Mouse (Mus musculus) T-helper 17 cell (primary cell): ENCODE measurements around the gene Grb2.

ENCODE experiments used
- in situ Hi-C, 2 experiments: fragments of 300-600 bp; cut with MboI, MseI; formaldehyde crosslinking; loops; 1 replicate in 1 of 2; 2 replicates in 1 of 2; pipeline ENCODE4 v1.15.1; 2025; ENCODE audit warnings: high pct_unique_total_duplicates in 2 of 2

Grb2 gene

GRCm38 (mm10) chr11:115708209-115708876, at the start of gene Grb2:
Grb2 (minus strand) TSS chr11:115708597.
- in situ Hi-C loops, result no loop called here

DNA sequence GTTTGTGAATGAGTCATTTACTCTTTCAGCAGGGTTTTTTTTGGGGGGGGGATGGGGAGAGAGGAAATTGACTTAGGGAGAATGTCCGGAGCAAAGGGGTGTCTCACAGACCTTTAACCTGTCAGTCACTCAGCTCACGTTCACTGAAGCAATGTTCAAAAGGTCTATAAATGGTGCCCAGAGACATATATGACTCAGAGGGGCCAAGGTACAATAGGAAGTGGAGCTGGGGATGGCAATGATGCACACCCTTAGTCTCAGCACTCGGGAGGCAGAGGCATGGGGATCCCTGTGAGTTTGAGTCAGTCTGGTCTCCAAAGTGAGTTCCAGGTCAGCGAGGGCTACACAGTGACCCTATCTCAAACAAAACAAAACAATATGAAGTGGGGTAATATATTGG, 45.1 kb upstream of the Grb2 start:
- in situ Hi-C loops, result no loop called here

DNA sequence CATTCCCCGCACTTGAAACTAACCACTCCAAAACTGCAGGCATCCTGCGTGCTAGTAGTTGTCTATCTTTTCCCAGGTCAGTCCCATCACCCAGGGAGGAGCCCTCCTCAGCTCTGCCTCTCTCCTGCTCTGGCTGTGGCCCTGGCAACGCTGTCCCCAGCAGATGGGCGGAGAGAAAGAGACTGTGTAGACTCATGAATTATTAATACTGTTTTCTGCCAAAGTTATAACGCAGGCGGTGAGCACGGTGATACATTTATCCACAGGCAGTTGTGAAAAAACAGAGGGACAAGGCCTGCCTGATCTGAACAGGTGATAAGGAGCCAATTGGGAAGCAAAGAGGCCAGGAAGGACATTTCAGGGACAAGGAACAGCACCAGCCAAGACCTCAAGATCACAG, 44.3 kb upstream of the Grb2 start:
- in situ Hi-C loops, result no loop called here

DNA sequence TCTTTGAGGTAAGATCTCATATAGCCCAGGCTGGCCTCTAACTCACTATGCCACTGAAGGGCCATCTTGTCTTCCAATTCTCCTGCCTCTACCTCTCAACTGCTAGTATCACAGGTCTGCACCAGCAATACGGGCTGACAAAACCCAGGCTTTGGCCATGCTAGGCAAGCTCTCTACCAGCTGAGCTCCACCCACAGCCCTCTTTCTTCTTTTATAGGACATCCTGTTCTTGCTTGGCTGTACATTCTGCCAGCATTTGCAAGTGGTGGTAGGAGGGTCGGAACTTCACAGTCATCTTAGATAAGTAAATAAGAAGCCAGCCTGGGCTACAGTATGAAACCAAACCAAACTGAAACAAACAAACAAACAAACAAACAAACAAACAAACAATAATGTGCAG, 43.3 kb upstream of the Grb2 start:
- in situ Hi-C loops, result no loop called here

DNA sequence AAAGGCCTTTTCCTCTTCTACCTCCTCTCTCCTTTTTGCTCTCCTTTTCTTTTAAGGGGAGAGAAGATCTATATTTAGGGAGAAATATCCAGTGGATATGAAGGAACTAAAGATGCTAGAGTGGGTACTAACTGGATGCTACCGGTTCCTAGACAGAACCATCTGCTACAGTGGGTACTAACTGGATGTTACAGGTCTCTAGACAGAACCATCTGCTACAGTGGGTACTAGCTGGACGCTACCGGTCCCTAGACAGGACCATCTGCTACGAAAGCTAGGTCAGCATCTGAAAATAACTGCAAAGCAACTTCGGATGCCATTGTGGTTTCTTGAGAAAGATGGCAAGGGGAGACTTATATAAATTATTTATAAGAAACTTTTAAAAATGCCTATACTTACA, 41.4 kb upstream of the Grb2 start:
- in situ Hi-C loops, result no loop called here

- in situ Hi-C loops, result no loop called here
These were observed 39.0 kb upstream of the Grb2 start for GRCm38 (mm10) chr11:115747351-115747750.

DNA sequence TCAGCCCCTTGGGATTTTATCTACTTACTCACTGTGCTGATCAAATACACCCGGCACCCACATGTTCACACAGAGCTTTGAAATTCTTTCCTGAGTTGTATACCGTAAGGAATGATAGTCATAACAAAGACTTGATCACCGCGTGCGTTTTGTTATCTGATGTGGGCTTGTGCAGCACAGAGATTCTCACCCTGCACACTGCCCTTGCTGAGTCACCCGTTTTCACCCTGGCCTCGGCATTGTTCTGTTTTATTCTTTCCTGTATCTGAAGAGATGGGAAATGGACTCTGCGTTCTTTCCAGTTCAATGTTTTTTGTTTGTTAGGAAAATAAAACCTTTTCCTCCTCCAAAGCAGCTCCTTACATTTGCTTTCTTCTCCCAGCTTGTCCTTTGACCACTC, 38.4 kb upstream of the Grb2 start:
- in situ Hi-C loops, result no loop called here

GRCm38 (mm10) chr11:115746109-115746508, 37.7 kb upstream of the Grb2 start:
- in situ Hi-C loops, result no loop called here

DNA sequence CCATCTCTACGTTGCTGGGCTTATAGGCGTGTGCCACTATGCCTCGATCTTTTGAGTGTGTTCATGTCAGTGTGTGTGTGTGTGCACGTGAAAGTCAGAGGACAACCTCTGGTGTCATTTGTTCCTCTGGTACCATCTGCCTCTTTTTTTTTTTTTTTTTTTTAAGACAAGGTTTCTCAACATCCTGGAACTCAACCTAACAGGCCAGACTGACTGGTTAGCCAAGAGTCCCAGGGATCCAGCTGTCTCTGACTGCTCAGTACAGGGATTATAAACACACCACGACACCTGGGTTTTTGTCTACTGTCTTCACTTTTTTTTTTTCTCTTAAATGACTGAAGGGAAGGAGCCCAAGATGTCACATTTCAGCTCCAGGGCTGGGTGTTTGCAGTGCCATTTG, 36.0 kb upstream of the Grb2 start:
- in situ Hi-C loops, result no loop called here

DNA sequence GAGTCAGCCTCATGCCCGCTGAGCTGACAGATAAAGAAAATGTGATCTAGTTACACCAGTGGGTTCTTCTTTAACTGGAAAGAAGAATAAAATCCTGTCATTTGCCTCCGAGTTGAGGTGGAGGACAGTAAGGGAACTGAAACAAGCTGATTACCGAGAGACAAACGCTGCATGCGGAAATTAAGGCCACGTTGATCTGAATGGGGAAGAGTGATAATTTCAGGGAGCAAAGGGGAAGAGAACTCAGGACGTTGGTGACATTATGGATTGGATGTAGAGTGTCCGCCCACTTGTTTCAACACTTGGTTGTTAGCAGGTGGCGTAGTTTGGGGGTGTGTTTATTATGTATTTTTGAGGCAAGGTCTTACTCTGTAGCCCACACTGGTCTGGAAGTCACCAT, 34.5 kb upstream of the Grb2 start:
- in situ Hi-C loops, result no loop called here

GRCm38 (mm10) chr11:115741070-115741469, 32.7 kb upstream of the Grb2 start:
- in situ Hi-C loops, result no loop called here

DNA sequence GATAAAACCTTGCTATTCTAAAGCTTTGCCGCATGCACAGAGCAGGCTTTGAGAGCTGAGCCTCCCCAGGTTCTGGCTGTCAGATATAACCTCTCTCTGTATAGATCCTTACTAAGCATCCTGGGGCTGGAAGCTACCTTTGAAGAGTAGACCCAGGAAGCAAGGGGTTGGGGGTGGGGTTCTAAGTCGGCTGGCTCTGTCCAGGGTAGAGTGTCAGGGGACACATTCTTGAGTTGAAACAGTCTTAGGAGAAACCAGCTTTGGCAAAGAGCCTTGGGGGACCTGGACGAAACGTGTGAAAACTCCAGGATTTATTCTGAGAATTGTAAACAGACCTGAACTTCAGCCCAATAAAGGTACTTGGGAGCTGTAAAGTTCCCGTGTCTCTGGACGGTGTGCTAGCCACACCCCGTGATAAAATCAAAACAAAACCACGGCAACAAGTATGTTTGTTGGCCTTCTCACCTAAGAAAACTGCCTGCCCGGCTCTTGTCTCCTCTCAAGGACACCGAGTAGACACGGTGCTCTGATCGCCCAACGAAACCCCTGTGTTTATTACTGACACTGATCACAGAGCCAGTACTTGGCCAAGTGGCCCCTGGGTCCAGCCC, 30.0 kb upstream of the Grb2 start:
- in situ Hi-C loops, result no loop called here

- in situ Hi-C loops, result no loop called here
These were observed 29.3 kb upstream of the Grb2 start for GRCm38 (mm10) chr11:115737608-115738208.

DNA sequence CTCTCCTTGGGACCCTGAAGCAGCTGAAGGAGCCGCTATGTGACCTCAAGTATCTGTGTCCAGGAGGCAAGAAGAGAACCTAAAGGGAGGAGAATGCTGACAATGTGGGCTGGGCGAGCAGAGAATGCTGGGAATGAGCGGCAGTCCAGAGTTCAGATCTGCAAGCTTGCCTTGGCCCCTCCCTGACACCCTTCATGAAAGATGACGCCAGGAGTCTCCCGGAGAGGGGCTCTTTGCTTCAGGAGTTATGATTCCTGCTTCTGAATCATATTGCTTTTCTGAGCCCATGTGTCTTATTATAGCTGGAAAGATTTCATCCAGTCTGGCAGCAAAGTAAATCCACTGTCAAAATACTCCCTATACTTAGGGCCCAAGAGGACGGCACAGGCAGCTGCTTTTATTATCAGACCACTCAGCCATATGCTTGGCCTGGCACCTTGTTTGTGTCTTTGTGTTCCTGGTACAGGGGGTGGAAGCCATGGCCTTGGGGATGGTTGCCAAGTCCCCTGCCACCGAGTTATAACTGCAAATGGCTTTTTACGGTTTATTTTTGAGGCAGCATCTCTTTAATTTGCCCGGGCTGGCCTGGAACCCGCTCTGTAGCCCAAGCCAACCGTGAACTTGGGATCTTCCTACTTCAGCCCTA, 25.8 kb upstream of the Grb2 start:
- in situ Hi-C loops, result no loop called here

DNA sequence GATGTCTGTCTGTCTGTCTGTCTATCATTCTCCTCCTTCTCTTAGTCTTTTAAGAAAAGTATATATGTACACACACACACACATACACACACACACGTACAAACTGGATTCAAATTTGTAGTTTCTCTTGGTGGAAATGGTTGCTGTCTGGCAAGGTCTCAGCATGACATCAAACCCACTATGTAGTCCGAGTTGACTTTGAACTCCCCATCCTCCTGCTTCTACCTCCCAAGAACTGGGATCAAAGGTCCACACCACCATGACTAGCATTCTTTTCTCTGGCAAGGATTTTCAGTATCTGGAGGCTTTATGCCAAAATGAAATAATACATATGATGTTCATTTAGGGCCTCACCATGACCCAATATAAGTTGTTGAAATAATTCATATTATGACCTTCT, 14.8 kb upstream of the Grb2 start:
- in situ Hi-C loops, result loop anchor here (5.0 to 10.0 kb wide), 3 partner anchors 89 to 154 kb away; partner anchors contain the start of genes Caskin2 (in 2 of the 2) and Tsen54 (in 2 of the 2)

DNA sequence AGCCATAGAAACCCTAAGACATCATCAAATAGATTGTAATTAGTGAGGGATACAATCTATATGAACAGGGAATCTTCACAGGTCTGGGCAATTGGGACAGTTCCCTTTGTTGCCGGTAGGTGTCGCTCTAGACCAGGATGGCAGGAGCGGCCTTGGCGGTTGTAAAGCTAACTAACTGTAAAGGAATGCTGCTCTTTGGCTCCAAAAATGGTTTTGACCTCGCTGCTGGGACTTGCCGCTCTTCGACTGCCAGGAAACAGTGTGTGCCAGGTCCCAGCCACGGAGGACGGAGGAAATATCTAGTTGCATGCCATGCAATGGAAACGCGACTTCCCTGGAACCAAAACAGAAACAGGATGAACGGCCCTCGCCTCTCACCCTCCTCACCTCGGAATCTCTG, 14.2 kb upstream of the Grb2 start:
- in situ Hi-C loops, result loop anchor here (5.0 to 10.0 kb wide), 3 partner anchors 90 to 155 kb away; partner anchors contain the start of genes Caskin2 (in 2 of the 2) and Tsen54 (in 2 of the 2)

DNA sequence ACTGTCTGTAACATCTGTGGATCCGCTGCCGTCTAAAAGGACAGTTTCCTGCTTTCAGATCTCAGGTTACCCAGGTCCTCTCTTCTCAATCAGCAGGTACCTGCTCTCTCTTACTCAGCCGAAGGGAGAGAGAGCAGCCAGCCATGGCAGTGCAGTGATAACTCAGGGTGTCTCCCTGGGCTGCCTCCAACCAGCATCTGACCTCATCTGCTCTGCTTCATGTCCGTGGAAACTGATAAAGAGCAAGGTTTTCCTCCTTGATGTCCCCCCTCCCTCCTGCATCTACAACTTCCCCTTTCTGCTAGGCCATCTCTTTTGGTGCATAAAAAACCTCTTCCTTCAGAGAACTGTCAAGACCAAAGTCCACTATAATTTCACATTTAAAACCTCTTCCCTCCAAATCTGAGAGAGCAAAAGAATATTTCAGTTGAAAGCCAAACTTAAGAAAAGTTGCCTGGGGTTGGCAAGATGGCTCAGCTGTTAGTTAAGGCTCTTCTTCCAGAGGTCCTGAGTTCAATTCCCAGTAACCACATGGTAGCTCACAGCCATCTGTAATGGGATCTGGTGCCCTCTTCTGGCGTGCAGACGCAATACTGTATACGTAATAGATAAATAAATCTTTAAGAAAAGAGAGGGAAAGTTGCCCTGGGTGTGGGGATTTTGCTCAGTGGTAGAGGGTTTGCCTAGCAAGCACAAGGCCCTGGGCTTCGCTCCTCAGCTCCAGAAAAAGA, 9.4 kb upstream of the Grb2 start:
- in situ Hi-C loops, result loop anchor here (5.0 to 10.0 kb wide), 3 partner anchors 71 to 163 kb away; no protein-coding TSS in a partner anchor

DNA sequence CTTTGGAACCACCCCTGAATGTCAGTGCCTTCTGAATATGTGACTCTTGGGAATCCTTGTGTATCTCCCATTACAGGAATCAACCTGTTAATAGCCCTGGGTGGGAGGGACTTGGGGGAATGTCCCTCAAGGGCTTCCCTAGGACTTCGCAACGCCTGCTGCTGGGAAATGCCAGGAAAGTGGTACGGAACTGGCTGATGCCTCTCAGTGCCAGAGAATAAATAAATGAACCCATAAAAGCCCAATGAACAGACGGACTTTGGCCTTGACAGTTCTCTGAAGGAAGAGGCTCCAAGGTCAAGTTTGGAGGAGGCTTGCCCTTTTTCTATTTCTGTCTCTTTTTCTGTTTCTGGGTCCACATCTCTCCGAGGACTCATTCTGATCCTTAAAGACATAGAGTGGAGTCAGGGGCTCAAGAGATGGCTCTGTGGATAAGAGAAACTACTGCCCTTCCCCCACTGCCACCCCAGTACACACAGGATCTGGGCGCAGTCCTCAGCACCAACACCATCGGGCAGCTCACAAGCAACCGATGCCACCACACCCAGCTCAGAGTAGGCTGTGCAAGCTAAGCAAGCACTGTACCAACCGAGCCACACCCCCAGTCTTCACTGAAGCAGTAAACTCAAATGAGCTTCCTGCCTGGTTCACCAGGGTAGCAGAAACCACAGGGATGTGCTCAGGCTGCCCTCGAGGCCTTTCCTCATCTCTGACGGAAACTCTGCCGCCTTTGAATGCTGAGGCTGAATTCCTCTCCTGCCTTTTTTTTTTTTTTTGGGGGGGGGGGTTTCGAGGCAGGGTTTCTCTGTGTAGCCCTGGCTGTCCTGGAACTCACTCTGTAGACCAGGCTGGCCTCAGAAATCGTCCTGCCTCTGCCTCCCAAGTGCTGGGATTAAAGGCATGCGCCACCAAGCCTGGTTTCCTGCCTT, 8.3 kb upstream of the Grb2 start:
- in situ Hi-C loops, result loop anchor here (5.0 to 10.0 kb wide), 3 partner anchors 69 to 162 kb away; no protein-coding TSS in a partner anchor

DNA sequence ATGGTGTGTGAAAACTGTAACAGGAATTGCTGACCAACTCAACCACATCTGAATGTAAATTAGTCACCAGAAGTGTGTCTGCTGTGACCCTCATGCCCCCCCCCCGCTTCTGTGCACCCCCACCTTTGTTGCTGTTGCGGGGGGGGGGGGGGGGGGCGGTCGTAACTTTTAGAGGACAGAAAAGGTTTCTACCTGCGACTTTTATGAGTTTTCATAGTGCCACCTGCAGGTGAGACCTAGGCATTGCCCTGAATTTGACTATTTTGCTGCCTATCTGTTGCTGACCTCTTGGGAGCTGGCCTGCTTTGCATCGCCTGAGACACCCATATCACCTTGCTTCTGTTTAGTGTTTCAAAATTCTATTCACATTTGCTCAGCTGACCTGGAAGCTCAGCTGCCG, 6.1 kb upstream of the Grb2 start:
- in situ Hi-C loops, result loop anchor here in 1 of 2 experiments (5.0 to 10.0 kb wide), 3 partner anchors 67 to 160 kb away; no protein-coding TSS in a partner anchor

DNA sequence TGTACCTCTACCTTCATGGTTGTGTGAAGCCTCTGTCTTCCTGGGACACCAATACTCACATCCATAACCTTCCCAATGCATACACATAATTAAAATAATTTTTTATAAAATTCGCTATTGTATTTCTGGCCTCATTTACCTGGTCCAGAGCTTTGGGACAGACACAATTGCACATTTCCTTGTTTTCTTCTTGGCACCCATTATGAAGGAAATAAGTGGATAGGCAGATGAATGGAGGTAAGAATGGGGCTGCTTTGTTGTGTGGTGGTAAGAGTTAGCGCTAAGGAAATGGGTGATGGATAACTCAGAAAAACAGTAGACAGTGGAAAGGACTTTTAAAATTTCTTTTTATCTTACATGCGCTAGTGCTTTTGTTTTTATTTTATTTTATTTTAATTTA, 5.0 kb upstream of the Grb2 start:
- in situ Hi-C loops, result loop anchor here in 1 of 2 experiments (5.0 to 10.0 kb wide), 3 partner anchors 66 to 159 kb away; no protein-coding TSS in a partner anchor
